Mouse (Mus musculus) lung, postnatal 0 days (tissue): ENCODE results near the gene Ncbp3.

Source experiments
- CTCF ChIP-seq: IDR thresholded peaks from 2 replicates; pipeline ENCODE4 v1.5.1; 2016; ENCODE audit warnings: antibody characterized with exemption, mild to moderate bottlenecking
- EP300 ChIP-seq: IDR thresholded peaks from 2 replicates; pipeline ENCODE4 v1.6.1; 2016; ENCODE audit warnings: antibody characterized with exemption, mild to moderate bottlenecking, control low read depth

- TF ChIP-seq CTCF (no peak), EP300 (no peak)
Observed at GRCm38 (mm10) chr11:73111414-73111813, 63.8 kb downstream of the Ncbp3 start.
